Mouse (Mus musculus) adrenal gland, postnatal 10 days (tissue): Measurements from ENCODE around the gene Tmem87b. TPM values are rescaled to one million over a fixed set of nuclear protein-coding genes. Genes with fewer than 3 reads are reported as not detected.

Experiments used
- DNase-seq: peaks from one replicate; pipeline ENCODE4 v3.0.0; 2021; ENCODE audit warnings: mixed read lengths
- total RNA-seq, 2 experiments: library from RNA; stranded (reverse); gene quantifications; 2 replicates each; pipeline ENCODE4 v1.2.3; 2021

Tmem87b gene
- total RNA-seq, 2 experiments from 2014 or later, result 33.2 to 37.1 TPM

- peak; percentile 34 for DNase-seq
These were observed 1.2 kb downstream of the Tmem87b start for GRCm38 (mm10) chr2:128818956-128819643.

GRCm38 (mm10) chr2:128820631-128821030, 2.7 kb downstream of the Tmem87b start:
- no peak for DNase-seq

- DNase-seq, result no peak
These were observed 6.0 kb downstream of the Tmem87b start for GRCm38 (mm10) chr2:128823893-128824292.

GRCm38 (mm10) chr2:128827787-128828186, 9.9 kb downstream of the Tmem87b start:
- DNase-seq, result no peak

GRCm38 (mm10) chr2:128832611-128833010, 14.7 kb downstream of the Tmem87b start:
- DNase-seq, result no peak

GRCm38 (mm10) chr2:128833035-128833434, 15.1 kb downstream of the Tmem87b start:
- DNase-seq, result peak; percentile 11

GRCm38 (mm10) chr2:128833435-128833834, 15.5 kb downstream of the Tmem87b start:
- DNase-seq, result no peak

GRCm38 (mm10) chr2:128837531-128837930, 19.6 kb downstream of the Tmem87b start:
- DNase-seq, result no peak

GRCm38 (mm10) chr2:128838611-128839010, 20.7 kb downstream of the Tmem87b start:
- no peak for DNase-seq

- no peak for DNase-seq
These were observed 21.6 kb downstream of the Tmem87b start for GRCm38 (mm10) chr2:128839501-128839900.

GRCm38 (mm10) chr2:128842437-128842836, 24.5 kb downstream of the Tmem87b start:
- DNase-seq, result no peak

- no peak for DNase-seq
These were observed 32.1 kb downstream of the Tmem87b start for GRCm38 (mm10) chr2:128850036-128850435.

GRCm38 (mm10) chr2:128856673-128857072, 38.8 kb downstream of the Tmem87b start:
- no peak for DNase-seq

GRCm38 (mm10) chr2:128858962-128859361, 41.0 kb downstream of the Tmem87b start:
- no peak for DNase-seq

- DNase-seq, result no peak
These were observed 41.9 kb downstream of the Tmem87b start for GRCm38 (mm10) chr2:128859861-128860260.

- DNase-seq, result no peak
These were observed 44.7 kb downstream of the Tmem87b start, which contains the start of gene Fbln7 for GRCm38 (mm10) chr2:128862636-128863035. TSS of gene Fbln7 (plus strand) at chr2:128862981.

- peak; percentile 78 for DNase-seq
These were observed 45.9 kb downstream of the Tmem87b start for GRCm38 (mm10) chr2:128863777-128864331.

- DNase-seq, result peak; percentile 16
These were observed 47.1 kb downstream of the Tmem87b start for GRCm38 (mm10) chr2:128865061-128865460.

GRCm38 (mm10) chr2:128871656-128872055, 53.7 kb downstream of the Tmem87b start:
- no peak for DNase-seq

GRCm38 (mm10) chr2:128872256-128872655, 54.3 kb downstream of the Tmem87b start:
- DNase-seq, result no peak

GRCm38 (mm10) chr2:128875526-128875925, 57.6 kb downstream of the Tmem87b start:
- no peak for DNase-seq

GRCm38 (mm10) chr2:128881236-128881635, 63.3 kb downstream of the Tmem87b start:
- DNase-seq, result no peak

- DNase-seq, result no peak
These were observed 67.4 kb downstream of the Tmem87b start for GRCm38 (mm10) chr2:128885225-128885811.
